Mouse (Mus musculus): Measurements from ENCODE around the gene Ahnak.
"Not testable (repeated sequence)": the region's sequence is repeated elsewhere in the genome, so short reads cannot be mapped to it uniquely, and the experiment has no call there.

The Ahnak gene

GRCm38 (mm10) chr19:8994813-8995607 lies 5.9 kb downstream of the Ahnak start:
- no peak for DNase-seq (ENCODE audit: low spot score)

DNA sequence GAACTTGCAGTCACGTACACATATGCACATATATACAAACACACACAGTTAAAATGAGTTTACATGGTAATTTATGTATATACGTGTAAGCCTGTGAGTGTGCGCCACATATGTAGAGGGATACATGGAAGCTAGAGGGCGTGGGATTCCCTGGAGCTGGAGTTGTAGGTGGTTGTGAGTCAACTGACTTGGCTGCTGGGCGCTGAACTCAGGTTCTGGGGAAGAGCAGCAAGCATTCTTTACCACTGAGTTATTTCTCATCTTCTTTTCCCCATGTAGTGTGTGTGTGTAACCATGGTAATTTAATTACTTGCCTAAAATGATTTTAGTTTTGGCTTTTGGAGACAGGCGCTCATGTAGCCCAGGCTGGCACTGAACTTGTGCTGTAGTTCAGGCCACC lies 7.5 kb downstream of the Ahnak start:
- DNase-seq (ENCODE audit: low spot score), result no peak

DNA sequence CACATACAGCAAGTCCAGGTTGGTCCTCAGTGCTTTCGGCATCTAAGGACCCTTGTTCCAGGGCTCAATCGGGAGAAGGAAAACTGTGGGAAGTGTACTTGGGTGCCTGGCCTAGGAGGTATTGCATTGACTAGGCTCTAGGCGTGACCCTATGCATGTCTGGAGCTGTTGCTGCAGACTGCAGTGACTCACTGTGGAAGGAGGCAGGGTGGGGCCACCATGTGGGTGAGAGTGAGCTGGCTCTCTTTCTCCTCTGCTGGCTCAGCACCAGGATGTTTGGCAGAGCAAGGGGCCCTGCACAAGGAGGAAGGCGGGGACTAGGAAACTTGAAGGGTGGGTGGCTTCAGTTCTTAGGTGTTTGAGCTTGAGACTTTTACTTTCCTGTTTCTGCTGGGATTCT lies 8.5 kb downstream of the Ahnak start:
- DNase-seq (ENCODE audit: low spot score), result peak; percentile 96

DNA sequence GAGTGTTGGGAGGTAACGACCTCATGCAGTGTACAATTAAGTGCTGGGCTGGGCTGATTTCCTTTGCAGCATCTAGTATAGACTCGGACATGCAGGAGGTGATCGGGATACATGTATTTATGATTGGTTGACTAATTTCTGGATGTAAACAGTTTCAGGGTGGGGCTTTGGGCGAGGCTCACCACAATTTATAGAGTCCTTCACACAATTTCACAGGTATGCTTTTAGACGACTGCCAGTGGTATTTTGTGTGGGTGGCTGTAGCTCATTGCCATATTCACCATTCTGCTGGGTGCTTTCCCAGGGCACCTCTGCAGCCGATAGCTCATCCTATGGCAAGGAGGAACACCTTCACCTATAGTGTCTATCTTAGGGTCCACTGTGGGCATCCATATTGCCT lies 9.5 kb downstream of the Ahnak start:
- no peak for DNase-seq (ENCODE audit: low spot score)

DNA sequence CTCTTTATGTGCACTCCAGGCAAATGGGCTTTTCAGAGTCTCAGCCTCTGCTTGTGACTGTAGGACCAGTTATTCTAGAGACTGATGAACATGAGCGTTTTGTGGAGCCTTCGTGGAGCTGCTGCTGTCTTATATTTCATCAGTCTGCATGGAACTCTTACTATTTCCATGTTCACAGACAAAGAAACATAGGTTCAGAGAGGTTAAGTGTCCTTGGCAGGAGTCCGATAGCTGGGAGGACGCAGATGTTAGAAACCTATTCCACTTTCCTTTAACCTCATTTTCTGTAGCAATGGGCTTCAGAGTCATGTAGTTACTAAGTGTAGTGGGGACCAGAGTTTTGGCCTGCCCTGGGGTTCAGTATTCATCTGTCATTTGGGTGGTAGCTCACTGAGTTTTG lies 10.1 kb downstream of the Ahnak start:
- peak; percentile 58 for DNase-seq (ENCODE audit: low spot score)

DNA sequence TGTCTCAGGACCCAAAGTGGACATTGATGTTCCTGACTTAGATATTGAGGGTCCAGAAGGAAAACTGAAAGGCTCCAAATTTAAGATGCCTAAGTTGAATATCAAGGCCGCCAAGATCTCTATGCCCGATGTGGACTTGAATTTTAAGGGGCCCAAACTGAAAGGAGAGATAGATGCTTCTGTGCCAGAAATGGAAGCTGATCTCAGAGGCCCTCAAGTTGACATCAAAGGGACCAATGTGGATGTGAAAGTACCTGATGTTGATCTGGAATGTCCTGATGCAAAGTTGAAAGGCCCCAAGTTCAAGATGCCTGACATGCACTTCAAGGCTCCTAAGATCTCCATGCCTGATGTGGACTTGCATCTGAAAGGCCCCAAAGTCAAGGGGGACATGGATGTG lies 17.8 kb downstream of the Ahnak start:
- not testable (repeated sequence) for DNase-seq (ENCODE audit: low spot score)

DNA sequence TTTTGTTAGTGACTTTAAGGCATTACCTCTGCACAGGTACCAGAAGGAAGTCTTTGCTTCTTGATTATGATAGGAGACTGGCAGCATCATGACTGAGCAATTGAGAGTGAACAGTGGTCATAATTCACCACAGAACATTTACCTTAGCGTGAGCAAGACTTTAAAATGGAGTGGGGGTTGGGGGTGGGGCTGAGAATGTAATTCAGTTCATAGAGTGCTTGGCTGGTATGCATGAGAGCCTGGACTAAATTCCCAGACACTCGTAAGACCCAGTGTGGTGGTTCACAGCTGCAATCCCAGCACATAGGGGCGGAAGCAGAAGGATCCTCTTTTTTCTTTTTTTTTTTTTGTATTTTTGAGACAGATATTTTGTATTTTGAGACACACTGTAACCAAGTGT lies 30.2 kb downstream of the Ahnak start:
- no peak for DNase-seq (ENCODE audit: low spot score)

DNA sequence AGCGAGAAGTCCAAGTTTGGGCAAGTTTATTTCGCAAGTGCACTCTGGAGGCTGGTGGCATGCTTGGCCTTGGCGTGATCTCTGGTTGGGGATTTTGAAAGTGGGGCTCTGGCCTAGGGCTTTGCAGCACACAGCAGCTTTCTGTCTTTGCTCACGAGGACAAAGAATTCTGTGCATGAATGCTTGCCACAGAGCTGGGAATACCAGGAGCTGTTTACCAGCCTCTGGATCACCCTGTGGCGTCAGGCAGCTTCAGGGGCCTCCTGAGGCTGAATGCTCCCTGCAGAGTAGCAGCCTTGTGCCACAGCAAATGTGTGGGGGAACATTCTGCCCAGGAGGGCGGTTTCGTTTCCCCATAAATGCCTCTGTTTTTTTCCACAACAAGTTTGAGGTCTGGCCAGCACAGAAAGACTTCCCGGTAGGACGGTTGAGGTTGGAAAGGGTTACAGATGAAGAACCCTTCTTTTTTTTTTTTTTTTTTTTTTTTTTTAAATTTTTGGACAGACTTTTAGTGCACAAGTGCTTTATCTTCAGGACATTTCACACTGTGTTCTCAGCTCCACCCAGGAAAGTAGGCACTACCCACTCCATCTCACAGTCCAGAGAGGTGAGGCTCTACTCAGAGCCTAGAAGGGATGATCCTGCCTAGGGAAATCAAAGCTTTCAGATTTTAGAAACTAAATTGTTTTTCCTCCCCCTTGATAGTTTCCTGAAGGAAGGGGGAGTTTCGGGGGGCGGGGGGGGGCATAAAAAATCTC lies 34.1 kb downstream of the Ahnak start:
- DNase-seq (ENCODE audit: low spot score), result peak; percentile 98

- DNase-seq (ENCODE audit: low spot score), result no peak
These were observed 36.6 kb downstream of the Ahnak start for GRCm38 (mm10) chr19:9025562-9026257.

DNA sequence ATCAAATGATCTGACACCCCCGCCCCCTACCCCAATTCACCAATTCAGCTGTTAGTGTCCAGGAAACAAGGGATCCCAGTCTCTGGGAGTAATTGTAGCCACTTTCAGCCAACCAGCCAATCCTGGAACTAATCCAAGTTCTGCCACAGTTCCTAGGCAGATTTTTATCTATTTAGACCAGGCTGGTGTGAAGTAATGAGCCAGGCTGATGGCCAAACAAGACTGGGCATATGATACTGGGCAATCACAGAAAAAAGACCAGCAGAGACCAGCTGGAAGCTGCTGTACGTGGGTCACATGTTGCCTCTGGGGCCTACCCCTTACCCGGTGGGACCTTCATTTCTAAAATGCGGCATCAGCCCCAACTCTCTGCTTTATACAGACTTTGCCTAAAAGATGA lies 37.5 kb downstream of the Ahnak start:
- peak; percentile 91 for DNase-seq (ENCODE audit: low spot score)

- no peak for DNase-seq (ENCODE audit: low spot score)
These were observed 38.7 kb downstream of the Ahnak start for GRCm38 (mm10) chr19:9027795-9028194.

GRCm38 (mm10) chr19:9028375-9028774 lies 39.3 kb downstream of the Ahnak start:
- no peak for DNase-seq (ENCODE audit: low spot score)

DNA sequence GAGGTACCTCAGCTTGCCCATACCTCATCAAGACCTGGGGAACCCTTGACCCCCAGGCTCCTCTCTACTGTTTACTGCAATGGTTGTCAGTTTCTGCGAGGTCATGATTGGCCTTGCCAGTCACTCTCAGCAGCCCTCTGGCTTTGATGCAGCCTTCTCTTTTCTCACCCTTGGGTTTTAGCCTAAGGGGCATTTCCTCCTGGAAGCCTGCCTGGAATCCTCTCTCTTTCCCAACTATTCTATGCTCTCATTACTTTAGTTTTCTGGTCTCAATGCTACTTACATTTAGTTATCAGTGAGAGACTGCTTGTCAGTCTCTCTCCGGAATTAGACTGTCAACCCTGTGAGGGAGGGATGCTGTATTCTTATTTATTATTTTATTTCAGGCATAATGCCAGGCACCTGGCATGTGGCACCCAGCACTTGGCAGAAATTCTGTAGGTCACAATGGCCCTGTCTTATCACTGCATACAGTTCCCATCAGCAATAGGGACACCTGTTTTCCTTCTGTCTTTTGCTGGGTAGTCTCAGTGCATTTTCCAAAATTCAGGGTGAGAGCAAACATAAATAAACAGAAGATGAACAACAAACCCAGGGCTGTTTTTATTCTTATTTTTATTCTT lies 40.7 kb downstream of the Ahnak start:
- DNase-seq (ENCODE audit: low spot score), result peak; percentile 69

DNA sequence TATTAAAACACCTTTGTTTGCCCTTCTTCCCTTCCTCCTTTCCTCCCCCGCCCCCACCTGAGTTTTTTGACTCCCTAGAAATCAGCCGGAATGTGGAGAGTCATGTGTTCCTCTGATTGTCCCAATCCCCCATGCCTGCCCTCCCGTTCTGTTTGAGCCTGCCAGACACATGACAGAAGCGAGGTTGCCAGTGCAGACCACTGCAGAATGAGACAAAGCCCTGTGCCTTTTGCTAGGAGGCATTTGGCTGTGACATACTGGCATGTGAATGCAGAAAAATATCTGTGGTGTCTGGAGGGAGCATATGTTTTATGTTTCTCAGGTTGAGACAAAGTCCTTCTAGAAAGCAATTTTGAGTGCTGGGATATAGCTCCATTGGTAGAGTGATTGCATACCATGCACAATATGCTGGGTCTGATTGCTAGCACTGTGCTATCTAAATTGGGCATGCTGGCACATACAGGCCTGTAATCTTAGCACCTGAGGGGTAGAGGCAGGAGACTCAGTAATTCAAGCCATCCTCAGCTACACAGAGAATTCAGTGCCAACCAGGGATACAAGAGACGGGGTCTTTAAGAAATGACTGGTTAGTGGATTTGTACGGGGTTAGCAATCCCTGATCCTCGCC lies 43.5 kb downstream of the Ahnak start:
- DNase-seq (ENCODE audit: low spot score), result no peak

- DNase-seq (ENCODE audit: low spot score), result no peak
These were observed 44.6 kb downstream of the Ahnak start for GRCm38 (mm10) chr19:9033412-9034340.

- no peak for DNase-seq (ENCODE audit: low spot score)
These were observed 45.4 kb downstream of the Ahnak start for GRCm38 (mm10) chr19:9034480-9034879.

DNA sequence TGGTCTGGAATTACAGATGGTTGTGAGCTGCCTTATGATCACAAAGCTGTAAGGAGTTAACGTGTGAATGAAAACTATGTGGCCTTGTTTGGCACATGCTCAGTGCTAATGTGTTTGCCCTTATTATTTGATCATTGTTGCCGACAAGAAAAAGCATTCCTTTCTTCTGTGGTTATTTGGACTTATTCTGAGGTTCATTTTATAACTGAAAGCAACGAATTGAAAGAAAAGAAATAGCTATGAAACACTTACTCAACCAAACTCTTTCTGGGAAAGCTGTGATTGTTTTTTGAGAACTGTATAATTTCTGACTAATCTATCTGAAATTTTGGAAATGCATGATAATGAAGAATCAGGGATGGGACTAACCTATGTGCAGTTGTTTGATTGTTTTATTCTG lies 46.0 kb downstream of the Ahnak start:
- DNase-seq (ENCODE audit: low spot score), result no peak

- no peak for DNase-seq (ENCODE audit: low spot score)
These were observed 49.1 kb downstream of the Ahnak start for GRCm38 (mm10) chr19:9038136-9038535.

GRCm38 (mm10) chr19:9039266-9039665 lies 50.2 kb downstream of the Ahnak start:
- no peak for DNase-seq (ENCODE audit: low spot score)

DNA sequence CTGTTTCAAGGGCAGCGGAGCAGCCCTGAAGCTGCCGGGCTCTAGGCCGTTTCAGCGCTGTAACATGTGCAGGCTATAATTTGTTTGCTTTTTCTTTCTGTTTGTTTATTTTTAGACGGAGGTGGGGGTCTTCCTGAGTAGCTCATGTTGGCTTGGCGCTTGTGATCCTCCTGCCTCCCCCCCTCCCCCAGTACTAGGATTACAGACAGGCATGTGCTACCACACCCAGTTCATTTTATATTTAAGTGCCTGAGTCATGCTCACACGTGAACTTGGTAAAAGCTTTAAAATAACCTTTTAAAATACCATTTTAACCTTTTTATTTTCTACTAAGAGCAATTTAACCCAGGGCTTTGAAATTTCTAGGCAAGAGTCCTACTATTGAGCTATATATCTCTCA lies 50.8 kb downstream of the Ahnak start:
- DNase-seq (ENCODE audit: low spot score), result no peak

DNA sequence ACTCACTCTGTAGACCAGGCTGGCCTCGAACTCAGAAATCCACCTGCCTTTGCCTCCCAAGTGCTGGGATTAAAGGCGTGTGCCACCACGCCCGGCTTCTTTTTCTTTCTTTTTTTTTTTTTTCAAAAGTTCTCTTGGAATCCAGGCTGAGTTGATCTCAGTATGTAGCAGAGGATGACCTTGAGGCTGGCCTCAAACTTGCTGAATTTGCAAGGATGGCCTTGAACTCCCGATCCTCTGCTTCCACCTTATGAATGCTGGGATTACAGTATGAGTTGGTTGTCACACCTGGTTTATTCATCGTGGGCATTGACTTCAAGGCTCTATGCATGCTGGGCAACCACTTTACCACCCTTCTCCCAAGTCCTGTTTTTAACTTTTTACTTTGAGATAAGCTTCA lies 51.6 kb downstream of the Ahnak start:
- no peak for DNase-seq (ENCODE audit: low spot score)
